Mouse (Mus musculus) CH12.LX (cell line): Measurements from ENCODE around the gene Popdc2.

Source experiments
- CTCF ChIP-seq, 2 experiments: IDR thresholded peaks in 1 of 2; conservative IDR thresholded peaks in 1 of 2; 2 replicates each; pipeline ENCODE4 v1.5.1; 2011 to 2012; ENCODE audit warnings: low read depth in 2 of 2, low read length in 2 of 2, improper control_type of control experiment in 1 of 2, inconsistent platforms in 1 of 2, mild to moderate bottlenecking in 1 of 2, moderate library complexity in 1 of 2
- EP300 ChIP-seq: IDR thresholded peaks from 2 replicates; pipeline ENCODE4 v1.6.1; 2011; ENCODE audit warnings: low read length, improper control_type of control experiment
- GABPA ChIP-seq: IDR thresholded peaks from 2 replicates; pipeline ENCODE4 v1.6.1; 2012; ENCODE audit warnings: low read depth, low read length, improper control_type of control experiment, inconsistent platforms; ENCODE audit not compliant: insufficient replicate concordance
- HCFC1 ChIP-seq: IDR thresholded peaks from 2 replicates; pipeline ENCODE4 v1.6.1; 2012; ENCODE audit warnings: low read depth, mild to moderate bottlenecking, inconsistent platforms, low read length, improper control_type of control experiment
- MAZ ChIP-seq: IDR thresholded peaks from 2 replicates; pipeline ENCODE4 v1.6.1; 2012; ENCODE audit warnings: low read depth, mild to moderate bottlenecking, inconsistent platforms, low read length, improper control_type of control experiment, moderate library complexity
- MXI1 ChIP-seq: IDR thresholded peaks from 2 replicates; pipeline ENCODE4 v1.6.1; 2011; ENCODE audit warnings: mild to moderate bottlenecking, low read depth, low read length, improper control_type of control experiment
- POLR2A ChIP-seq: IDR thresholded peaks from 2 replicates; pipeline ENCODE4 v1.6.1; 2011; ENCODE audit warnings: low read depth, mild to moderate bottlenecking, improper control_type of control experiment, low read length
- SMC3 ChIP-seq: IDR thresholded peaks from 2 replicates; pipeline ENCODE4 v1.6.1; 2011; ENCODE audit warnings: low read depth, low read length, improper control_type of control experiment
- TBP ChIP-seq: conservative IDR thresholded peaks from 2 replicates; pipeline ENCODE4 v1.6.1; 2011; ENCODE audit warnings: low read depth, low read length, improper control_type of control experiment
- TCF12 ChIP-seq: IDR thresholded peaks from 2 replicates; pipeline ENCODE4 v1.6.1; 2014; ENCODE audit warnings: low read depth, mild to moderate bottlenecking, inconsistent platforms, low read length, improper control_type of control experiment
- UBTF ChIP-seq: IDR thresholded peaks from 2 replicates; pipeline ENCODE4 v1.6.1; 2012; ENCODE audit warnings: low read depth, mild to moderate bottlenecking, inconsistent platforms, low read length, improper control_type of control experiment, moderate library complexity
- USF1 ChIP-seq: IDR thresholded peaks from 2 replicates; pipeline ENCODE4 v1.6.1; 2014; ENCODE audit warnings: low read depth, mild to moderate bottlenecking, inconsistent platforms, low read length, improper control_type of control experiment

DNA sequence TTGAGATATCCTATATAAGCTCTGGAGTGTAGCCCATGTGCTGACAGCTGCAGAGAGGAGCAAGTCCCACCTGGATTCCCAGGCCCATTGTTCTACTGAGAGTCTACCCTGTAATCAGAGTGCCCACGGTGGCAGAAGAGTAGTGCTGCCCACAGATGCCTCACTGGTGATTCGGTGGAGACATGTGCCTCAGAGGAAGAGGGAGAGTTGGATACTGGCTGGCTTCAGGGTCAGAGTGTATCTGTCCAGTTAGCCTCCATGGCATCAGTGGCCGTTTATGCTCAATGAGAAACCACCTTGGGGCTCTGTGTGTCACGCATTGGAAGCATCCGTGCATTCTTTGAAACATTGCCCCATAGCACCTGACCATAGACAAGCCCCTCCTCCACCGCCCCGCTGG lies 1.6 kb downstream of the Popdc2 start:
- TF ChIP-seq SMC3, result no peak
- no peak for TF ChIP-seq UBTF
- TF ChIP-seq CTCF (conservative IDR thresholded peaks at IDR 0.05 in 1 of 2, IDR thresholded peaks at IDR 0.05 in 1 of 2; ENCODE audit: low read depth in 2 of 2, low read length in 2 of 2), result no peak
- TF ChIP-seq POLR2A, result no peak
- no peak for TF ChIP-seq TCF12
- TF ChIP-seq USF1, result no peak
- no peak for TF ChIP-seq MAZ
- no peak for TF ChIP-seq GABPA
- no peak for TF ChIP-seq TBP
- TF ChIP-seq MXI1, result no peak
- no peak for TF ChIP-seq HCFC1
- no peak for TF ChIP-seq EP300
